Mouse (Mus musculus) layer of hippocampus, postnatal 25 days (tissue): Measurements from ENCODE around the gene Ercc6. TPM values are rescaled to one million over a fixed set of nuclear protein-coding genes. Genes with fewer than 3 reads are reported as not detected.

Experiments
- DNase-seq, 2 experiments: peaks; one replicate each; pipeline ENCODE4 v3.0.0; 2022; ENCODE audit warnings: mixed read lengths in 2 of 2, low spot score in 1 of 2; ENCODE audit errors: extremely low spot score in 1 of 2
- total RNA-seq, 2 experiments: library from RNA; stranded (reverse); gene quantifications; 2 replicates each; pipeline ENCODE4 v1.2.3; 2021

The Ercc6 gene
- total RNA-seq, 2 experiments from 2014 or later, result 16.8 to 22.3 TPM

DNA sequence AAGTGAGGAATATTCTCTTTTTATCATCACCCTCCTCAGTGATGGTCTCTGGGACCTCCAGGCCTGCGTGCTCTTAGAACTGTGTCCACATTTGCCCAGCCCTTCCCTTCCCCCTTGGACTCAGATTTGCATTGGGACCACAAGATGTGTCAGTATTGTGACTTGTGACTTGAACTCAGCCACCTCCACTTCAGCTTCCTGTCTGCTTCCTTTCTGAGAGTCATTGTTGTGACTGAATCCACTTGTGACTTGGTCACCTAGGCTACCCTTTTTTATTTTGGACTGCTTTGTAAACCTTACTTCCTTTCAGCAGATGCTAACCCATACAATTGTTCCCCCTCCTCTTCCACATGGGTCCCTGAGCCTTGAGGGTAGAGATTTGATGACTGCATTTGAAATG lies 2.8 kb downstream of the Ercc6 start:
- DNase-seq, result no peak

- no peak for DNase-seq
Observed at GRCm38 (mm10) chr14:32518543-32518942, 5.2 kb downstream of the Ercc6 start.

GRCm38 (mm10) chr14:32520400-32520926 lies 7.1 kb downstream of the Ercc6 start:
- no peak for DNase-seq

DNA sequence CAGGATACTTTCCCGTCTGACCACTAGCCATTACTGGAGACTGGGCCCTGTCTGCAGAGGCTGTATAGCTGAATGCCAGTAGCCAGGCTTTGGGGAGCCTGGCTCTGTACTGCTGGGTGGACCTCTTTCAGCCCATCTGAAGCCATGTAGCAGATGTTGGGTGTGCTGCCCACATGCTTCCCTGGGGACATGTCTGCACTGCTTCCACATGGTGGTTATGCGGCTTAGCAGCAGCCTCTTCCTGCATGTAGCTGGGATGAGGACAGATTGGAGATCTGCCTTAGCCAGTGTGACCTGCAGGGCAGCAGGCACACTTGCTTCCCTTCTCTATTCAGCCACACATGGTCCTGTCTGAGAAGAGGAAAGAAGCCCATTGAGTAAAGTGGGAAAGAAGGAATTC lies 9.0 kb downstream of the Ercc6 start:
- no peak for DNase-seq

GRCm38 (mm10) chr14:32524071-32524470 lies 10.8 kb downstream of the Ercc6 start:
- DNase-seq, result no peak

- DNase-seq, result peak in 1 of 2 experiments; percentile 42
Observed at GRCm38 (mm10) chr14:32525996-32526705, 12.8 kb downstream of the Ercc6 start.

GRCm38 (mm10) chr14:32527211-32527610 lies 13.9 kb downstream of the Ercc6 start:
- DNase-seq, result no peak

GRCm38 (mm10) chr14:32529036-32529435 lies 15.7 kb downstream of the Ercc6 start:
- no peak for DNase-seq

GRCm38 (mm10) chr14:32530896-32531295 lies 17.6 kb downstream of the Ercc6 start:
- no peak for DNase-seq

GRCm38 (mm10) chr14:32531371-32531770 lies 18.1 kb downstream of the Ercc6 start:
- DNase-seq, result no peak

GRCm38 (mm10) chr14:32532381-32533147 lies 19.2 kb downstream of the Ercc6 start:
- no peak for DNase-seq

GRCm38 (mm10) chr14:32533148-32533520 lies 19.8 kb downstream of the Ercc6 start:
- no peak for DNase-seq

DNA sequence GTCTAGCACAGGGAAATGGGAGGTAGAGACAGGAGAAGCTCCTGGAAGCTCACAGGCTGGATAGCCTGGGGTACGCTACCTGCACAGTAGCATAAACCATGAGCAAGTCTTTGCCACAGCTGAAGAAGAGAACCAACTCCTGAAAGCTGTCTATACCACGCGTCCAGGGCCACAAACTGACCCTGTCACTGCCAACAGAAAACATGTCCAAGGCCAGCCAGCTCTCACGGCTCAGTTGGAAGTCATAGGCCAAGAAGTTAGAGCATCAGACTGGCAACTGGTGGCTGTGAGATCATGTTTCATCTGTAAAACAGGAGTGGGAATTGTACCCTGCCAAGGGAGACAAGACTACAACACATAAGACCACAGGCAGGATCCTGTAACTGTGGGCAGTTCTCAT lies 20.3 kb downstream of the Ercc6 start:
- DNase-seq, result no peak

DNA sequence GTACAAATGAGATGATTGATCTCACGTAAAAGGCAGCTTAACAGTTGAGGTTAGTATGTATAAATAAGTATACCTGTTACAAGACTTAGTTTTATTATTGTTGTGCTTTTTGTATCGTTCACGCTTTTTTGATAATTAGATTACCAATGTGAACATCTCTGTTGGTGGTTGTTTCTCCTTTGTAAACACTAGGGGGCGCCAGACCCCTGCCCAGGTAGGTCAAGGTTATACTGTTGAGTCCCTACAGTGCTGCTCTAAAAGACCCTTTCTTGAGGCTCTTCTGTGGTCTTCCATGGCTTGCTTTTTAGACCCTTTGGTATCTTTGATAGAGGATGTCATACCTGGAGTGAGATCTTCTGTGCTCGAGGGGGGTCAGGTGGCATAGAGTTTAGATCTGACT lies 20.8 kb downstream of the Ercc6 start:
- no peak for DNase-seq

DNA sequence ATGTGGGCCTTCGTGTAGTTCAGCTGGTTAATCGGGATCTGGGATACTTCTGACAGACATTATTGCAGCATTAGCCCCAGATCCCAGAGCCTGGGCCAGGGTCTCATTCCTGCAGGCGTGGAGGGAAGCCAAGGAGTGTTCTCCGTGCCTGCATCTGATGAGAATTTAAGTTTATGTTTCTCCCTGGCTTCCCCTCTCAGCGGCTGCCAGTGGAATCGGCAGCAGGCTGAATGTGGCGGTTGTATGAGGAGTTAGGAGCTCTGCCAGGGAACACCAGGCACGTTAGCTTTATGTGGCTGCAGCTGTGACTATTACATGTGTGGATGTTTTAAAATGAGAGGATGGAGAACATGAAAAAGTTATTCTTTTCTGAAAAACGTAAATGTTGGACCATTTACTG lies 23.4 kb downstream of the Ercc6 start:
- no peak for DNase-seq

GRCm38 (mm10) chr14:32538115-32538514 lies 24.8 kb downstream of the Ercc6 start:
- no peak for DNase-seq

DNA sequence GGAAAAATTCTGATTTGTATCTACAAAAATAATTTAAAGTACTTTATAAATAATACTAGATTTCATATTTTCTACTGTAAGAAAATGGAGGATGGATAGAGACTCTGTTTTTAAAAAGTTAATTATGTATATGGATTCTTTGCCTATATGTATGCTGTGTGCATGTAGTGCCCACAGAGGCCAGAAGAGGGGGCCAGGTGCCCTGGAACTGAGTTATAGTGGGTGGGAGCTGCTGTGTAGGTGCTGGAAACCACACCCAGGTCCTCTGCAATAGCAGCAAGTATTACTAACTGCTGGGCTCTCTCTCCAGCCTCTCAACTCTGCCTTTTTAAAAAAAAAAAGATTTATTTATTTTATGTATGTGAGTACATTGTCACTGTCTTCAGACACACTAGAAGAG lies 29.8 kb downstream of the Ercc6 start:
- no peak for DNase-seq

GRCm38 (mm10) chr14:32546676-32547075 lies 33.4 kb downstream of the Ercc6 start:
- no peak for DNase-seq

GRCm38 (mm10) chr14:32551854-32552253 lies 38.5 kb downstream of the Ercc6 start:
- DNase-seq, result no peak

- DNase-seq, result no peak
Observed at GRCm38 (mm10) chr14:32553198-32553903, 40.0 kb downstream of the Ercc6 start.

GRCm38 (mm10) chr14:32554860-32555526 lies 41.7 kb downstream of the Ercc6 start:
- no peak for DNase-seq
